Mouse (Mus musculus): ENCODE data around the gene Kcnh1.
A peak's percentile ranks its signal among the peaks of the same experiment; 100 is the strongest.

Kcnh1 gene

GRCm38 (mm10) chr1:192457526-192458206, 267.1 kb downstream of the Kcnh1 start:
- DNase-seq (ENCODE audit: low spot score) = peak; percentile 22

DNA sequence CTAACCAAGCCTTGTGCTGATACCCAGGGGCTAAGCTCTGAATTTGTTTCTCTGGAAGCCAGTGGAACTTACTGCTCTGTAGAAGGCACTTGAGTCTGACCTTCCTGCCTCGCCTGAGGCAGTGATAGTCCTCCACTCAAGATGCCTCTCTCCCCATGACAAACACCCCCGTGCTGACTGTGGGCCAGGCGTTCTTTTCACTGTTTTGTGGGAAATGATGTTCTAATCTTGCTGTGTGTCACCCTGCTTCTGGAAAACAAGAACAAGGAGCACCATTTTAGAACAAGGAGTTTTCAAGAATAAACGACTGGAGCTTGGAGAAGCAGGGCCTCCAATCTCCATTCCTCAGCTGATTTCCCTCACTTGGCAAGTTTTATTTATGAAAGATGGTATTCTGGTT, 273.2 kb downstream of the Kcnh1 start:
- DNase-seq (ENCODE audit: low spot score) = no peak

DNA sequence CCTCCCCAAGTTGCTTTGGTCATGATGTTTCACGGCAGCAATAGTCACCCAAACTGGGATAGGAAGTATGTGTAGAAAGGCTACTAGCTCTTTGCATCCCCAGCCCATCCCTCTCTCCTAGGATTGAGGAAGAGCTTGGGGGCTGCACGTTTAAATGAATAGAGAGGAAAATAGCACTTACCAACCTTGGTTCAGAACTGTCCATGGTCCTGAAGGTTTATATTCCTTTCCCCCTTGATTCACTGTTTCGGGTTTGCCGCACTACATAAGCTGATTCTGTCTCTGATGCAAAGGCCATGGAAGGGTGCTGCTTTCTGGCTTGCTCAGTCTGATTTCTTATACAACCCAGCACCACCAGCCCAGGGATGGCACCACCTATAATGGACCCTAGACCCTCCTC, 281.8 kb downstream of the Kcnh1 start:
- DNase-seq (ENCODE audit: low spot score) = no peak

- DNase-seq (ENCODE audit: low spot score) = no peak
Measured at GRCm38 (mm10) chr1:192473134-192473533, 282.6 kb downstream of the Kcnh1 start.

GRCm38 (mm10) chr1:192476704-192477103, 286.1 kb downstream of the Kcnh1 start:
- DNase-seq (ENCODE audit: low spot score) = no peak

DNA sequence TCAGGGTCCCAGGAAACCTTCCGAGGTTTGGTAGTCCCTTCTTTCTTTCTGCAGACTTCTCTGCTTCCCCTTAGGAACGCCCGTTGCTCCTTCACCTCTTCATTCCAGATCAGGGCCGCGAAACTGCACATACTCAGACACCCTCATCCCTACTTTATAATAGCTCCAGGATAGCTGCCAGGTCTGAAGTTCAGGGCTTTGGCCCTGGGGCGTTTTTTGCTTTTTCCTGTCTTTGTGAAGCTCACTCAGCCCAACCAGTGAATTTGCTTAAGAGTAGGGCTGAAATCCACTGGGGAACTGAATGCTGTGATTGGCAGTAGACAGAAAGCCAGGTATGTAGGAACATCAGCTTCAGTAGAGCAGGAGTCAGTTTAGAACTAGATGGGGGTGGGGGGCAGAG, 287.0 kb downstream of the Kcnh1 start:
- no peak for DNase-seq (ENCODE audit: low spot score)

DNA sequence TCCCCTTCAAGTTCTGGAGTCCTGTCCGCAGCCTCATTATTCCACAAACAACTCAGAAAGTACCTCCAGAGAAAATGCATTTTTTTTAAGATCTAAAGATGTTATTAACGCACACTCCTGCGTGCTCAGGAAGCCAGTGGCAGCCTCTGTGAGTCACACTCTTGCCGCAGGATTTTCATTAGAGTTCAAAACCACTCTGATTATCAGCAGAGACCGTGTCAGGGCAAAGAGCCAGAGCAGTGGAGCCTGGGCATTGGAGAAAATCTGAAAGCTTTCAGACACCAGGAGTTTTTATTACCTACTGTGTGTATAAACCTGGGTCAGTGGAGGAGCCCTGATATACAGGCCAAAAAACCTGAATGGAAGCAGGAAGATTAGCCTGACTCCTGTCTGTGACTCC, 287.6 kb downstream of the Kcnh1 start:
- DNase-seq (ENCODE audit: low spot score) = no peak

DNA sequence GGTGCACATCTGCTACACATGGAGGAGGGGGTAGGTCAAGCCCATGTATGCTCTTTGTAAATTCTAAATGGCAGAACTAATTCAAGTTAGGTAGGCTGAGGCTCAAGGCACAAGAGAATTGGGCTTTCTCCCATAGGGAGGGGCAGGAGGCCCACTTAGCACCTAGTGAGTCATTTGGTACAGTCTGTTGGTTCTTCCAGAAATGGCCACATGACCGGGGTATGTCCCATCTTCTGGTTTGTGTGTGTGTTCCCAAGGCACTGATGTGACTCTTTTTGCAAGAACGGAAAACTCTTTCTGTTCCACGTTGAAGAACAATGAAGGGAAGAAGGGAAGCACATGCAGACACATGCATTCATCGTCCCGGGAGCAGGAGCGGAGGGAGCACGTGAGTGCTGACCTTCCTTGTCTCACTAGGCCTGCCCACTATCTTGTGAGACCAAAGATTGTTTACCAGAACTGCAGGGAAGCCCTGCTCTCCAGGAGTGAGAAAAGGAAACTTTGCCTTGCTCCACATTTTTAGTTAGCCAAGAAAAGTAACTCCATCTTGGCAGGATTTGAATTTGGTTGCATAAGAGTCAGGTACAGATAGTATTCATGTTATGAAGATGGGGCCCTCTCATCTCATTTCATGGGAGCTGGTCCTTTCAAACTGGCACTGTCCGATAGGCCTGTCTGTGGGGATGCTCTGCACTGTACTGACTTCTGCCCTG, 289.7 kb downstream of the Kcnh1 start:
- no peak for DNase-seq (ENCODE audit: low spot score)

GRCm38 (mm10) chr1:192481446-192481845, 290.9 kb downstream of the Kcnh1 start:
- DNase-seq (ENCODE audit: low spot score) = no peak

DNA sequence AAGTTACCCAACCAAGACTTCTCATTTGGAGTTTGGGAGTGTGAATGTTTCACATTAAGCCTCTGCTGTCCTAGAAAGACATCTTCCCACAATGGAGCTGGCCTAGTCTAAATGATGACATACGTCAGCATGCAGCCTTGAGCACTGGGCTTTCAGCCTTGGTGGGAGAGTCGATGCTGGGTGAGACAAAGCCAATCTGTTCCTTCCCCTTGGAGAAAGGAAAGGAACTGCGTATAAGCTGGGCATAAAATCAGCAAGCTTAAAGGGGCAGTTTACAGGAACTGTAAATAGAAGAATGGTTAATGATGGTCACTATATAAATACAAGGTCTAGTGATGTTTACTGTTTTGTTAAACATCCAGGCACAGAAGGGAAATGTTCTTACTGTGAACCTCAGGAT, 294.5 kb downstream of the Kcnh1 start:
- DNase-seq (ENCODE audit: low spot score) = no peak

GRCm38 (mm10) chr1:192487571-192487970, 297.0 kb downstream of the Kcnh1 start:
- no peak for DNase-seq (ENCODE audit: low spot score)

DNA sequence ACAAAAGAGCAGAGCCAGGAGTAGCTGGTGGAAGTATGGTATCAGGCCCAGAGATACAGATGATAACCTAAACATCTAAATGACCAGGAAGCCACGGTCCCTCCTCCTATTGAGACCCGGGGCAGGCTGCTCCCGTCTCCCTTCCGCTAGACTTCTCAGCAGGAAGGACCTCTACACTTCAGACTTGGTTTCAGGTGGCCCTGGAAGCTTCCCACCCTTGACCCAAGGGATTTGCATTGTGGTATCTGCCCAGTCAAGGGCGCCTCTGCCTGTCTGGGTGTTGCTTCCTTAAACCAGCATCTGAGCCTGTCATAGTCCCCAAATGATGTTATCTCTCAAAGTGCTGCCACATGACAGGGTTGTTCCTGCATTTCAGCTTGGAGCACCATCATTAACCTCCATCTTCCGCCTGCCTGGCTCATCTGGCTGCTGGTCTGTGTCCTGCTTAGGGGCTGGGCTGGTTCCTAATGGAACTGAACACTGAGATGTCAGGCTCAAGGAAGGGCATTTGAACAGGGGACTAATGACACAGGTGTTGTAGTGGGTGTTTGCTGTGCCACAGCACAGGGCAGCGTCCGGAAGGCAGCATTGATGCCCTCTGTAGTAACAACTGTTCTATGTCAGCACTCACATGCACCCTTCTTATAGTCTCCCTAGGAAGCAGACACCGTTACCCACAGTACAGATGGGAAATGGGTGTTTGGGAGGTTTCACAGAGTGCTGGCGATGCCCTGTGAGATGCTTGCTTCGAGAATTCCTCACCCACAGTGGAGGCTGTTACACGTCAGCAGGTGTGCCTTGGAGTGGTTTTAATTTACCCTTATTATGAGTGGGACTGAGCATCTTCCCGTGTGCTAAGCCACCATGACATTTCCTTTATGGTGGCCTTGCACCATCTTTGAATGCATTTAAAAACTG, 299.6 kb downstream of the Kcnh1 start:
- no peak for DNase-seq (ENCODE audit: low spot score)

- DNase-seq (ENCODE audit: low spot score) = no peak
Measured at GRCm38 (mm10) chr1:192497505-192497904, 306.9 kb downstream of the Kcnh1 start.

- DNase-seq (ENCODE audit: low spot score) = no peak
Measured at GRCm38 (mm10) chr1:192502016-192502415, 311.4 kb downstream of the Kcnh1 start.

DNA sequence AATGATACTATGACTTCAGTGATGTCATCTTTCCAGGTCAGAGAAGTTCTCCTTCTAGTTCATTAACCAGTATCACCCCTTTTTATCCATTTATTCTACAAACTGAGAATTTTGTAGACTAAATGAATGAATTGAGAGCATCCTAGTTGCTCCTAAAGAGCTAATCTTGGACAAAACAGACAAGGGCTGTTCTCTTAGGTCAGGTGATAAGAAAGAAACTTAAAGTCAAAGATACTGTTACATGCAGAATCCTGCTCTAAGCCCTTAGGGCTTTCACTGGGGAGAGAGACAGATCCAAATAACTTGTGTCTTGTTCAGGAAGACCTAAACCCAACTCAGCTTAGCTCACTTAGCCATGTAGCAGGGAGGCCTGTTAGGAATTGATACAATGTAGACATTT, 312.3 kb downstream of the Kcnh1 start:
- DNase-seq (ENCODE audit: low spot score) = no peak

- DNase-seq (ENCODE audit: low spot score) = no peak
Measured at GRCm38 (mm10) chr1:192503651-192504050, 313.1 kb downstream of the Kcnh1 start.

GRCm38 (mm10) chr1:192512821-192513220, 322.2 kb downstream of the Kcnh1 start:
- DNase-seq (ENCODE audit: low spot score) = no peak

GRCm38 (mm10) chr1:192515373-192515772, 324.8 kb downstream of the Kcnh1 start:
- DNase-seq (ENCODE audit: low spot score) = no peak

GRCm38 (mm10) chr1:192519713-192520112, 329.1 kb downstream of the Kcnh1 start:
- no peak for DNase-seq (ENCODE audit: low spot score)

DNA sequence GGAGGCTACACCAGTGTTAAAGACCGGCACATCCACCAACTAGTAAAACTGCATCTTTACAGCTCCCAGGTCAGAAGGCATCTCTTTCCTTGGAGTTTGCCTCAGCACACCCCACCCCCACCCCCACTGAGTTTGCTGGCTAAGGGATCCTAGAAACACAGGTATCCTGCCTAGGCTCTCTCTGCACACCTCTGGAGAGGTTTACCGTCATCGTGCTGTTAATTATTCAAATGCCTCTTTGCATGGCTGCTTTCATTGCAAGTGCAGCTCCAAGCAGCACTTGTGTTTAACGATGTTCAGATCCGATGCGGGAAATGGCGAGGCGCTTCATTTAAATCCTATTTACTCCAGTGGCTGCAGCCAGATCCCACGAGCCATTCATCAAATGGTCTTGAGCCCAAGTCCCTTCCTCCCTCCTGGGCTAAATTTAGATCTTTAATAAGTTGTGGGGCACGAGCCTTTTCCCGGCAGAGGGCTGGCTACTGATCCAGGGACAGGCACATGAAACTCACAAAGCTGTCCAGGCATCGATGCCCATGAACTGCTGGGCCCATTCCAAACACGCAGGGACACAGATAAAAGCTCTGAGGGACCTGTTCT, 330.4 kb downstream of the Kcnh1 start:
- DNase-seq (ENCODE audit: low spot score) = no peak

GRCm38 (mm10) chr1:192522376-192523178, 332.0 kb downstream of the Kcnh1 start:
- DNase-seq (ENCODE audit: low spot score) = no peak

Data from ovary, postnatal 10 days (tissue).